Mouse (Mus musculus) liver, embryonic 11.5 days (tissue): ENCODE measurements around the gene Man2b1. TPM values are rescaled to one million over a fixed set of nuclear protein-coding genes. Genes with fewer than 3 reads are reported as not detected.

Experiments used
- ATAC-seq: fragments of 200-750 bp; cut with Nextera tagmentation; replicated peaks from 2 replicates; pipeline ENCODE4 v1.8.0; 2017; ENCODE audit warnings: moderate number of reproducible peaks, mild to moderate bottlenecking, moderate TSS enrichment, moderate library complexity; ENCODE audit not compliant: low FRiP score
- DNase-seq: peaks from one replicate; pipeline ENCODE4 v3.0.0-alpha.2; 2017; ENCODE audit warnings: low spot score
- H3K27ac ChIP-seq: fragments of 300-500 bp; sonication (generic); 2 replicates; pipeline ENCODE4 v1.5.1; 2014; ENCODE audit warnings: mild to moderate bottlenecking, low read depth, low read length, control low read depth
- H3K27me3 ChIP-seq: fragments of 300-500 bp; sonication (generic); replicated peaks from 2 replicates; pipeline ENCODE4 v1.6.1; 2014; ENCODE audit warnings: low read length, mixed read lengths; ENCODE audit not compliant: control insufficient read depth, insufficient read depth
- H3K36me3 ChIP-seq: fragments of 300-500 bp; sonication (generic); 2 replicates; pipeline ENCODE4 v1.6.1; 2014; ENCODE audit warnings: mild to moderate bottlenecking, low read length, moderate library complexity, mixed read lengths; ENCODE audit not compliant: control insufficient read depth, insufficient read depth
- H3K4me1 ChIP-seq: fragments of 300-500 bp; sonication (generic); replicated peaks from 2 replicates; pipeline ENCODE4 v1.6.1; 2014; ENCODE audit warnings: low read length, mixed read lengths; ENCODE audit not compliant: control insufficient read depth, insufficient read depth
- H3K4me2 ChIP-seq: fragments of 300-500 bp; sonication (generic); 2 replicates; pipeline ENCODE4 v1.6.1; 2014; ENCODE audit warnings: mild to moderate bottlenecking, control low read depth, moderate library complexity
- H3K4me3 ChIP-seq: fragments of 300-500 bp; sonication (generic); 2 replicates; pipeline ENCODE4 v1.5.1; 2014; ENCODE audit warnings: low read depth, low read length, control low read depth
- H3K9ac ChIP-seq: fragments of 300-500 bp; sonication (generic); 2 replicates; pipeline ENCODE4 v1.6.1; 2014; ENCODE audit warnings: low read depth, low read length, control low read depth
- H3K9me3 ChIP-seq: fragments of 300-500 bp; sonication (generic); 2 replicates; pipeline ENCODE4 v1.6.1; 2016; ENCODE audit warnings: low read length, inconsistent platforms, mixed read lengths; ENCODE audit not compliant: control insufficient read depth
- WGBS: fragments of 180-500 bp; shearing (Covaris S2); extraction: QIAGEN DNeasy Blood & Tissue Kit; methylation state at CpG from one replicate; pipeline ENCODE4 v1.1.7; 2014; 5-methylcytosine and 5-hydroxymethylcytosine counted together
- polyA plus RNA-seq: library from polyadenylated mRNA; unstranded; fragments of >200 nt; fragmentation: Nextera tagmentation; extraction: Ambion mirVana; gene quantifications from 2 replicates; pipeline ENCODE4 v1.2.1, GENCODE M21; 2014

Man2b1 gene
- polyA plus RNA-seq, 1 experiment from 2014 or later: 38.6 TPM

- DNase-seq (peak; percentile 79), ATAC-seq (peak; percentile 39)
- Histone ChIP-seq H3K36me3 (peaks cover 22% of the 10 kb centered on the region), H3K9me3 (no peaks in the 10 kb centered on the region), H3K27ac (peak overlapping the region; percentile 97), H3K4me2 (peak overlapping the region; percentile 78), H3K9ac (peak overlapping the region; percentile 95), H3K27me3 (no peaks in the 10 kb centered on the region), H3K4me3 (peak overlapping the region; percentile 73), H3K4me1 (peaks cover 18% of the 10 kb centered on the region)
- under 1% methylated on average over 57 of the region's 57 CpGs for WGBS
Measured at GRCm38 (mm10) chr8:85037681-85038531, 45.2 kb upstream of the Man2b1 start.

- DNase-seq: no peak
- peaks cover 78% of the 10 kb centered on the region for H3K36me3 ChIP-seq
- no peak overlapping the region for H3K9ac ChIP-seq
- no peak overlapping the region for H3K27ac ChIP-seq
- no peaks in the 10 kb centered on the region for H3K27me3 ChIP-seq
- H3K4me1 ChIP-seq: peaks cover 8% of the 10 kb centered on the region
- no peak for ATAC-seq
- H3K4me3 ChIP-seq: no peak overlapping the region
- no peak overlapping the region for H3K4me2 ChIP-seq
- 89% methylated on average over 6 of the region's 6 CpGs for WGBS
- H3K9me3 ChIP-seq: no peaks in the 10 kb centered on the region
Measured at GRCm38 (mm10) chr8:85043619-85044018, 39.5 kb upstream of the Man2b1 start.

- peaks cover 8% of the 10 kb centered on the region; the same call in 1 of the 2 replicates for H3K4me1 ChIP-seq
- DNase-seq (no peak), ATAC-seq (no peak)
- no peaks in the 10 kb centered on the region for H3K27me3 ChIP-seq
- H3K27ac ChIP-seq: no peak overlapping the region
- H3K4me3 ChIP-seq: no peak overlapping the region
- no peak overlapping the region for H3K9ac ChIP-seq
- WGBS: 80% methylated on average over 7 of the region's 7 CpGs
- H3K4me2 ChIP-seq: no peak overlapping the region
- H3K9me3 ChIP-seq: no peaks in the 10 kb centered on the region
- peaks cover 41% of the 10 kb centered on the region for H3K36me3 ChIP-seq
Measured at GRCm38 (mm10) chr8:85057367-85057766, 25.7 kb upstream of the Man2b1 start.

- peaks cover 11% of the 10 kb centered on the region; the same call in 1 of the 2 replicates for H3K4me1 ChIP-seq
- WGBS: under 1% methylated on average over 52 of the region's 53 CpGs
- peaks cover 16% of the 10 kb centered on the region for H3K36me3 ChIP-seq
- H3K9me3 ChIP-seq: no peaks in the 10 kb centered on the region
- H3K27me3 ChIP-seq: no peaks in the 10 kb centered on the region
- DNase-seq (peak; percentile 89), ATAC-seq (peak; percentile 85)
- H3K4me2 ChIP-seq: peak within 1 kb of the TSS; percentile 98
- H3K9ac ChIP-seq: peak within 1 kb of the TSS; percentile 70
- peak within 1 kb of the TSS; percentile 91 for H3K4me3 ChIP-seq
- peak within 1 kb of the TSS; percentile 2; the same call in 1 of the 2 replicates for H3K27ac ChIP-seq
Measured at GRCm38 (mm10) chr8:85059879-85060616, 23.0 kb upstream of the Man2b1 start, which contains the start of gene Fbxw9. Gene Fbxw9, plus strand, starts transcription at chr8:85060055.

- Histone ChIP-seq H3K9ac (no peak overlapping the region), H3K27me3 (no peaks in the 10 kb centered on the region), H3K4me3 (no peak overlapping the region), H3K36me3 (peaks cover 6% of the 10 kb centered on the region; the same call in 1 of the 2 replicates), H3K9me3 (no peaks in the 10 kb centered on the region), H3K4me1 (peaks cover 11% of the 10 kb centered on the region), H3K4me2 (no peak overlapping the region), H3K27ac (no peak overlapping the region)
- WGBS: 94% methylated on average over 4 of the region's 4 CpGs
- no peak for DNase-seq
- no peak for ATAC-seq
Measured at GRCm38 (mm10) chr8:85062603-85063002, 20.5 kb upstream of the Man2b1 start.

GRCm38 (mm10) chr8:85065213-85065612, 17.9 kb upstream of the Man2b1 start:
- DNase-seq (no peak), ATAC-seq (no peak)
- Histone ChIP-seq H3K4me1 (peaks cover 11% of the 10 kb centered on the region), H3K27me3 (no peaks in the 10 kb centered on the region), H3K27ac (peak overlapping the region; percentile 21; the same call in 1 of the 2 replicates), H3K4me2 (no peak overlapping the region), H3K36me3 (peaks cover 5% of the 10 kb centered on the region; the same call in 1 of the 2 replicates), H3K9ac (no peak overlapping the region; the same call in 1 of the 2 replicates), H3K4me3 (no peak overlapping the region), H3K9me3 (no peaks in the 10 kb centered on the region)
- 44% methylated on average over 2 of the region's 2 CpGs for WGBS

- DNase-seq (no peak), ATAC-seq (no peak)
- WGBS: 95% methylated on average over 2 of the region's 2 CpGs
- Histone ChIP-seq H3K27ac (no peak overlapping the region), H3K4me3 (no peak overlapping the region), H3K9ac (no peak overlapping the region), H3K27me3 (no peaks in the 10 kb centered on the region), H3K4me1 (peaks cover 2% of the 10 kb centered on the region), H3K4me2 (no peak overlapping the region), H3K36me3 (peaks cover 5% of the 10 kb centered on the region; the same call in 1 of the 2 replicates), H3K9me3 (no peaks in the 10 kb centered on the region)
Measured at GRCm38 (mm10) chr8:85067155-85067554, 15.9 kb upstream of the Man2b1 start.

GRCm38 (mm10) chr8:85067982-85068381, 15.1 kb upstream of the Man2b1 start, which contains the start of gene Gm5741:
Gene Gm5741, minus strand, starts transcription at chr8:85067982.
- H3K9me3 ChIP-seq: no peaks in the 10 kb centered on the region
- no peak within 1 kb of the TSS for H3K27ac ChIP-seq
- DNase-seq (no peak), ATAC-seq (no peak)
- no peak within 1 kb of the TSS for H3K4me2 ChIP-seq
- no peak within 1 kb of the TSS for H3K9ac ChIP-seq
- H3K4me1 ChIP-seq: peaks cover 9% of the 10 kb centered on the region
- H3K4me3 ChIP-seq: no peak within 1 kb of the TSS
- peaks cover 5% of the 10 kb centered on the region; the same call in 1 of the 2 replicates for H3K36me3 ChIP-seq
- H3K27me3 ChIP-seq: no peaks in the 10 kb centered on the region
